Mouse (Mus musculus) layer of hippocampus, adult 9-11 months (tissue): ENCODE measurements around the gene Ptpn22.
"Not testable (repeated sequence)": the region's sequence is repeated elsewhere in the genome, so short reads cannot be mapped to it uniquely, and the experiment has no call there.

Source experiments
- DNase-seq: peaks from one replicate; pipeline ENCODE4 v3.0.0; 2022

Ptpn22 gene

GRCm38 (mm10) chr3:103858881-103859801, at the start of gene Ptpn22:
Gene Ptpn22 (plus strand): TSS chr3:103859795.
- DNase-seq = no peak

- peak; percentile 38 for DNase-seq
Observed at GRCm38 (mm10) chr3:103809799-103810150, 49.8 kb upstream of the Ptpn22 start.

- DNase-seq = no peak
Observed at GRCm38 (mm10) chr3:103810967-103811366, 48.6 kb upstream of the Ptpn22 start.

- no peak for DNase-seq
Observed at GRCm38 (mm10) chr3:103827548-103827947, 32.0 kb upstream of the Ptpn22 start.

- DNase-seq = no peak
Observed at GRCm38 (mm10) chr3:103829036-103829435, 30.6 kb upstream of the Ptpn22 start.

- DNase-seq = not testable (repeated sequence)
Observed at GRCm38 (mm10) chr3:103830681-103831080, 28.9 kb upstream of the Ptpn22 start.

- DNase-seq = no peak
Observed at GRCm38 (mm10) chr3:103831146-103831545, 28.4 kb upstream of the Ptpn22 start.

- no peak for DNase-seq
Observed at GRCm38 (mm10) chr3:103832426-103832825, 27.2 kb upstream of the Ptpn22 start, which contains the start of gene Bcl2l15. Gene Bcl2l15 (plus strand): TSS chr3:103832601.

- DNase-seq = no peak
Observed at GRCm38 (mm10) chr3:103834001-103834400, 25.6 kb upstream of the Ptpn22 start.

GRCm38 (mm10) chr3:103835272-103835950, 24.2 kb upstream of the Ptpn22 start:
- no peak for DNase-seq

GRCm38 (mm10) chr3:103835951-103836310, 23.7 kb upstream of the Ptpn22 start:
- DNase-seq = peak; percentile 14

GRCm38 (mm10) chr3:103836453-103836852, 23.1 kb upstream of the Ptpn22 start:
- DNase-seq = no peak

GRCm38 (mm10) chr3:103839711-103840110, 19.9 kb upstream of the Ptpn22 start:
- no peak for DNase-seq

GRCm38 (mm10) chr3:103840195-103840594, 19.4 kb upstream of the Ptpn22 start:
- not testable (repeated sequence) for DNase-seq

- not testable (repeated sequence) for DNase-seq
Observed at GRCm38 (mm10) chr3:103840946-103841345, 18.6 kb upstream of the Ptpn22 start.

GRCm38 (mm10) chr3:103850644-103851363, 8.8 kb upstream of the Ptpn22 start:
- peak; percentile 51 for DNase-seq

- DNase-seq = peak; percentile 39
Observed at GRCm38 (mm10) chr3:103851481-103851880, 8.1 kb upstream of the Ptpn22 start.

GRCm38 (mm10) chr3:103851882-103852281, 7.7 kb upstream of the Ptpn22 start:
- no peak for DNase-seq

GRCm38 (mm10) chr3:103852565-103853299, 6.9 kb upstream of the Ptpn22 start:
- peak; percentile 13 for DNase-seq

GRCm38 (mm10) chr3:103853804-103854203, 5.8 kb upstream of the Ptpn22 start:
- DNase-seq = no peak

GRCm38 (mm10) chr3:103857036-103857805, 2.4 kb upstream of the Ptpn22 start:
- no peak for DNase-seq
